Mouse (Mus musculus): ENCODE data around the gene Acadm.

The Acadm gene

GRCm38 (mm10) chr3:153941613-153942012 lies 2.8 kb downstream of the Acadm start:
- DNase-seq (ENCODE audit: low spot score): no peak

GRCm38 (mm10) chr3:153940486-153940885 lies 3.9 kb downstream of the Acadm start:
- no peak for DNase-seq (ENCODE audit: low spot score)

- DNase-seq (ENCODE audit: low spot score): no peak
Observed at GRCm38 (mm10) chr3:153940021-153940420, 4.4 kb downstream of the Acadm start.

GRCm38 (mm10) chr3:153937116-153937810 lies 7.2 kb downstream of the Acadm start:
- no peak for DNase-seq (ENCODE audit: low spot score)

GRCm38 (mm10) chr3:153935878-153936277 lies 8.6 kb downstream of the Acadm start:
- no peak for DNase-seq (ENCODE audit: low spot score)

GRCm38 (mm10) chr3:153932461-153932860 lies 12.0 kb downstream of the Acadm start:
- DNase-seq (ENCODE audit: low spot score): no peak

GRCm38 (mm10) chr3:153929526-153929925 lies 14.9 kb downstream of the Acadm start:
- no peak for DNase-seq (ENCODE audit: low spot score)

GRCm38 (mm10) chr3:153926333-153926732 lies 18.1 kb downstream of the Acadm start:
- no peak for DNase-seq (ENCODE audit: low spot score)

GRCm38 (mm10) chr3:153921147-153921910 lies 23.1 kb downstream of the Acadm start:
- DNase-seq (ENCODE audit: low spot score): no peak

- no peak for DNase-seq (ENCODE audit: low spot score)
Observed at GRCm38 (mm10) chr3:153917200-153917599, 27.2 kb downstream of the Acadm start.

- no peak for DNase-seq (ENCODE audit: low spot score)
Observed at GRCm38 (mm10) chr3:153913510-153914243, 30.8 kb downstream of the Acadm start.

- DNase-seq (ENCODE audit: low spot score): peak; percentile 75
Observed at GRCm38 (mm10) chr3:153912546-153913509, 31.6 kb downstream of the Acadm start, which contains the start of gene Rabggtb. Gene Rabggtb, minus strand, starts transcription at chr3:153913009.

GRCm38 (mm10) chr3:153911882-153912440 lies 32.5 kb downstream of the Acadm start:
- DNase-seq (ENCODE audit: low spot score): no peak

GRCm38 (mm10) chr3:153911197-153911881 lies 33.1 kb downstream of the Acadm start:
- DNase-seq (ENCODE audit: low spot score): no peak

- DNase-seq (ENCODE audit: low spot score): no peak
Observed at GRCm38 (mm10) chr3:153910489-153910888, 33.9 kb downstream of the Acadm start.

- DNase-seq (ENCODE audit: low spot score): no peak
Observed at GRCm38 (mm10) chr3:153908919-153909318, 35.5 kb downstream of the Acadm start.

- DNase-seq (ENCODE audit: low spot score): no peak
Observed at GRCm38 (mm10) chr3:153906136-153906871, 38.1 kb downstream of the Acadm start, which contains the start of gene Msh4. Gene Msh4, minus strand, starts transcription at chr3:153906138.

GRCm38 (mm10) chr3:153905251-153906135 lies 38.9 kb downstream of the Acadm start:
- no peak for DNase-seq (ENCODE audit: low spot score)

- no peak for DNase-seq (ENCODE audit: low spot score)
Observed at GRCm38 (mm10) chr3:153904586-153904985, 39.8 kb downstream of the Acadm start.
